Mouse (Mus musculus) spleen, embryonic (tissue): ENCODE data around the gene Elmo1.

ENCODE experiments used
- CTCF ChIA-PET: fragments of 350-600 bp; sonication (Branson Sonifier 250); formaldehyde crosslinking; loops from one replicate; lab custom pipeline; 2022; lab: Charles Lee

Elmo1 gene

GRCm38 (mm10) chr13:20511026-20511425 is 420.6 kb downstream of the Elmo1 start:
- CTCF ChIA-PET: no interaction called here

- CTCF ChIA-PET: no interaction called here
Measured at GRCm38 (mm10) chr13:20512317-20513240, 422.2 kb downstream of the Elmo1 start.

- CTCF ChIA-PET: no interaction called here
Measured at GRCm38 (mm10) chr13:20514721-20515120, 424.3 kb downstream of the Elmo1 start.

- CTCF ChIA-PET: no interaction called here
Measured at GRCm38 (mm10) chr13:20516096-20516495, 425.7 kb downstream of the Elmo1 start.

- CTCF ChIA-PET: no interaction called here
Measured at GRCm38 (mm10) chr13:20517702-20518101, 427.3 kb downstream of the Elmo1 start.

- CTCF ChIA-PET: no interaction called here
Measured at GRCm38 (mm10) chr13:20521492-20521891, 431.1 kb downstream of the Elmo1 start.

- CTCF ChIA-PET: no interaction called here
Measured at GRCm38 (mm10) chr13:20523671-20524070, 433.3 kb downstream of the Elmo1 start.

- CTCF ChIA-PET: no interaction called here
Measured at GRCm38 (mm10) chr13:20525844-20526243, 435.4 kb downstream of the Elmo1 start.

- CTCF ChIA-PET: no interaction called here
Measured at GRCm38 (mm10) chr13:20537053-20537452, 446.7 kb downstream of the Elmo1 start.

GRCm38 (mm10) chr13:20537487-20537886 is 447.1 kb downstream of the Elmo1 start:
- CTCF ChIA-PET: no interaction called here

- CTCF ChIA-PET: no interaction called here
Measured at GRCm38 (mm10) chr13:20538216-20539070, 448.0 kb downstream of the Elmo1 start.

GRCm38 (mm10) chr13:20539631-20540030 is 449.2 kb downstream of the Elmo1 start:
- CTCF ChIA-PET: interaction anchor here (0.9 kb wide), 1 partner anchor 66 kb away, joined by 3 read pairs; no protein-coding TSS in a partner anchor

GRCm38 (mm10) chr13:20546568-20547204 is 456.3 kb downstream of the Elmo1 start:
- CTCF ChIA-PET: no interaction called here

GRCm38 (mm10) chr13:20549983-20550382 is 459.6 kb downstream of the Elmo1 start:
- CTCF ChIA-PET: no interaction called here

GRCm38 (mm10) chr13:20551559-20551958 is 461.2 kb downstream of the Elmo1 start:
- CTCF ChIA-PET: no interaction called here

- CTCF ChIA-PET: interaction anchor here (0.6 kb wide), 1 partner anchor 175 kb away, joined by 8 read pairs; no protein-coding TSS in a partner anchor
Measured at GRCm38 (mm10) chr13:20555853-20556452, 465.6 kb downstream of the Elmo1 start.

GRCm38 (mm10) chr13:20556739-20557138 is 466.3 kb downstream of the Elmo1 start:
- CTCF ChIA-PET: no interaction called here

GRCm38 (mm10) chr13:20557156-20557555 is 466.8 kb downstream of the Elmo1 start:
- CTCF ChIA-PET: no interaction called here

GRCm38 (mm10) chr13:20558376-20558775 is 468.0 kb downstream of the Elmo1 start:
- CTCF ChIA-PET: no interaction called here

GRCm38 (mm10) chr13:20564414-20564813 is 474.0 kb downstream of the Elmo1 start:
- CTCF ChIA-PET: interaction anchor here (0.6 kb wide), 2 partner anchors 16 to 209 kb away, joined by 3 to 4 read pairs; no protein-coding TSS in a partner anchor

GRCm38 (mm10) chr13:20575186-20575585 is 484.8 kb downstream of the Elmo1 start:
- CTCF ChIA-PET: no interaction called here
